Mouse (Mus musculus): ENCODE results near the gene Mtor. TPM values are rescaled to one million over a fixed set of nuclear protein-coding genes. Genes with fewer than 3 reads are reported as not detected.

The Mtor gene
- polyA plus RNA-seq, 1 experiment from 2014 or later, result 15.4 TPM

GRCm38 (mm10) chr4:148408256-148408975, 40.0 kb upstream of the Mtor start:
- WGBS, result 64% methylated on average over 10 of the region's 10 CpGs
- no peak for ATAC-seq (ENCODE audit: low FRiP score, low TSS enrichment)
- no peak for TF ChIP-seq EP300 (optimal IDR thresholded peaks at IDR 0.05)
- no peak for TF ChIP-seq CTCF (IDR thresholded peaks at IDR 0.05; ENCODE audit: low read depth)

GRCm38 (mm10) chr4:148415575-148415974, 32.8 kb upstream of the Mtor start:
- no peak for ATAC-seq (ENCODE audit: low FRiP score, low TSS enrichment)
- no peaks in the 10 kb centered on the region for H3K4me1 ChIP-seq (replicated peaks; ENCODE audit: control insufficient read depth, insufficient read depth)
- H3K27me3 ChIP-seq (ENCODE audit: control insufficient read depth, insufficient read depth, low read length), result no peaks in the 10 kb centered on the region; the same call in 1 of the 2 replicates
- 8% methylated on average over 16 of the region's 16 CpGs for WGBS
- no peak for DNase-seq (ENCODE audit: low spot score)
- no peak overlapping the region for H3K4me2 ChIP-seq (replicated peaks; ENCODE audit: low read depth)
- no peak overlapping the region for H3K27ac ChIP-seq (replicated peaks)
- H3K4me3 ChIP-seq (ENCODE audit: low read depth, low read length), result no peak overlapping the region
- H3K9me3 ChIP-seq (ENCODE audit: control insufficient read depth, low read length), result no peaks in the 10 kb centered on the region
- no peaks in the 10 kb centered on the region for H3K36me3 ChIP-seq (ENCODE audit: control insufficient read depth, insufficient read depth, low read length)
- H3K9ac ChIP-seq (ENCODE audit: low read length), result no peak overlapping the region
- TF ChIP-seq EP300 (optimal IDR thresholded peaks at IDR 0.05) (no peak), CTCF (IDR thresholded peaks at IDR 0.05; ENCODE audit: low read depth) (no peak)

More at GRCm38 (mm10) chr4:148408256-148408975, 40.0 kb upstream of the Mtor start:
- DNase-seq (ENCODE audit: low spot score), result no peak
- Histone ChIP-seq H3K4me1 (replicated peaks; ENCODE audit: control insufficient read depth, insufficient read depth) (no peaks in the 10 kb centered on the region), H3K27ac (replicated peaks) (no peak overlapping the region), H3K36me3 (ENCODE audit: control insufficient read depth, insufficient read depth, low read length) (no peaks in the 10 kb centered on the region), H3K9me3 (ENCODE audit: control insufficient read depth, low read length) (no peaks in the 10 kb centered on the region), H3K4me3 (ENCODE audit: low read depth, low read length) (no peak overlapping the region), H3K27me3 (ENCODE audit: control insufficient read depth, insufficient read depth, low read length) (no peaks in the 10 kb centered on the region), H3K9ac (ENCODE audit: low read length) (no peak overlapping the region), H3K4me2 (replicated peaks; ENCODE audit: low read depth) (no peak overlapping the region)

DNA sequence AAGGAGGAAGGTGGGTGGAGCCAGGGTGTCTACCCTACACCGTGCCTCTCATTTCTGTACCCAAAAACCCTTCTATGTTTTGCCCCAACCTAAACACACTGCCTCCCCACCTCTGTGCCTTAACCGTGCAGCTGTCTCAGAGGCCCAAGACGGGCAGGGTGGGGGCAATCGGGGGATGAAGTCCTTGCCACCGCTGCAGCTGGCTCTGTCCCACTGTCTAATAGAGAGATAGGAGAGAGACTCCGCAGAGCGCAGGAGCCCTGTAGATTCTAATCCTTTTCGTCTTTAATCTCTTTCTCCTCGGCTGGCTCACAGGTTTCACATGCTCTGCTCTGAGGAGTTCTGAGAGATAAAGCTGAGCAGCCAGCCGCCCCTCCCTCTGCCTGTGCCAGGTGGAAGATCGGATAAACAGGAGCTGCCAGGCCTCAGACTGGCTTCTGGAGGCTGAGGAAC, 31.3 kb upstream of the Mtor start:
- Histone ChIP-seq H3K27ac (replicated peaks) (no peak overlapping the region), H3K9me3 (ENCODE audit: control insufficient read depth, low read length) (no peaks in the 10 kb centered on the region), H3K27me3 (ENCODE audit: control insufficient read depth, insufficient read depth, low read length) (no peaks in the 10 kb centered on the region; the same call in 1 of the 2 replicates), H3K9ac (ENCODE audit: low read length) (no peak overlapping the region), H3K4me1 (replicated peaks; ENCODE audit: control insufficient read depth, insufficient read depth) (no peaks in the 10 kb centered on the region), H3K36me3 (ENCODE audit: control insufficient read depth, insufficient read depth, low read length) (no peaks in the 10 kb centered on the region), H3K4me3 (ENCODE audit: low read depth, low read length) (no peak overlapping the region), H3K4me2 (replicated peaks; ENCODE audit: low read depth) (no peak overlapping the region)
- DNase-seq (ENCODE audit: low spot score) (no peak), ATAC-seq (ENCODE audit: low FRiP score, low TSS enrichment) (no peak)
- TF ChIP-seq CTCF (IDR thresholded peaks at IDR 0.05; ENCODE audit: low read depth) (no peak), EP300 (optimal IDR thresholded peaks at IDR 0.05) (no peak)
- WGBS, result 38% methylated on average over 11 of the region's 11 CpGs

DNA sequence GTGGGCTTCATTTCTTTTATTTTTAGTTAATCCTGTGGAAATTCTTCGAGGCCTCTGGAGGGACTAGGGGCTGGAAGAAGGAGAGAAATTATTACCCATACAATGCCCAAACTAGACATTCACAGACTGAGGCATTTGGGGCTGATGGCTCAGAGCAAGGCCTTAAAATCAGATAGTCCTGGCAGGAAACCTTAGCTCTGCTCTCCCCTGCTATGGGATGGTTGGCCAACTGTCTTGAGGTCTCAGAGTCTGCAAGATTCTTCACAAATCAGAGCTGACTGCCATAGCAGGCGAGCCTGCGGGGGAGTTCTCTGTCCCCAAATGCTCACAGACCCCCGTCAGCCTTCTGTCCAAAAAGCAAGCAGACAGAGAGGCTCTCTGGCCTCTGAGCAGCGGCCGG, 30.9 kb upstream of the Mtor start:
- H3K27ac ChIP-seq (replicated peaks), result no peak overlapping the region
- TF ChIP-seq EP300 (optimal IDR thresholded peaks at IDR 0.05) (no peak), CTCF (IDR thresholded peaks at IDR 0.05; ENCODE audit: low read depth) (no peak)
- no peaks in the 10 kb centered on the region for H3K36me3 ChIP-seq (ENCODE audit: control insufficient read depth, insufficient read depth, low read length)
- no peaks in the 10 kb centered on the region; the same call in 1 of the 2 replicates for H3K27me3 ChIP-seq (ENCODE audit: control insufficient read depth, insufficient read depth, low read length)
- DNase-seq (ENCODE audit: low spot score) (no peak), ATAC-seq (ENCODE audit: low FRiP score, low TSS enrichment) (no peak)
- H3K9ac ChIP-seq (ENCODE audit: low read length), result no peak overlapping the region
- no peaks in the 10 kb centered on the region for H3K4me1 ChIP-seq (replicated peaks; ENCODE audit: control insufficient read depth, insufficient read depth)
- WGBS, result 65% methylated on average over 6 of the region's 6 CpGs
- no peaks in the 10 kb centered on the region for H3K9me3 ChIP-seq (ENCODE audit: control insufficient read depth, low read length)
- no peak overlapping the region for H3K4me2 ChIP-seq (replicated peaks; ENCODE audit: low read depth)
- no peak overlapping the region for H3K4me3 ChIP-seq (ENCODE audit: low read depth, low read length)

DNA sequence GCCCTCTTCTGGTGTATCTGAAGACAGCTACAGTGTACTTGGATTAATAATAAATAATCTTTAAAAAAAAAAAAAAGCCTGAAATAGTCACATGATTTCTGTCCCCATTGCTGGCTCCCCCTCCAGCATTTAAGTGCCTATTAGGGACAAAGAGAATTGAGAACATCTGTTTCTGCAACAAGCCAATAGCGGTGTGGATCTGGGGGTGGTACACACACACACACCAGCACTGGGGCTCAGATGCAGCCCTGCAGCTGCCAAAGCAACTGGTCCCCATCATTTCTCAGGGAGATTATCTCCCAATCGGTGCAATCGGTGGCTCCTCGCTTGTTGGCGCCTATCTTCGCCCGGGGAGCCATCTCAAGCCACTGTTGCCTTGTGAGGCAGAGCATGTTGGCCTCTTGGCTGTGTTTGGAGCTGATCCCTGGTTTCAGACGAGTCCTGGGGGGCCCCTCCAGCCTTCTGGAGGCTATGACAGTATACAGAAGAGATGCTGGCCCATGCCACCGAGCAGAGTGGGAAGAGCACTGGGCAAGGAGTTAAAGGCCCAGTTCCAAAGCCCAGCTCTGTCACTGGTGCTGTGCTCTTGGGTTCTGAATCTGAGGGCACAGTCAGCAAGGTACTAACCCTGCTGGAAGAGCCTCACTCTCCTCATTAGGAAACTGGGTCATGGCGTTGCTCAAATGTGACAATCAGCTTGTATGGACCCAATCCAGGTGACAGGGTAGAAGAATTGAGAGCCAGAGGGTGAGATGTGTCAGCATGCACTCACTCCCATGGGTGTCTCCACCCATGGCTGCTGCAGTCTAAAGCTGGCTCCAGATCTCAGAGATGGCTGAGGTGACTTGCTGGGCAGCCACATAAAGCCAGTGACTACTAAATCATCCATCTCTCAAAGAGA, 21.2 kb upstream of the Mtor start:
- no peaks in the 10 kb centered on the region for H3K27me3 ChIP-seq (ENCODE audit: control insufficient read depth, insufficient read depth, low read length)
- H3K4me1 ChIP-seq (replicated peaks; ENCODE audit: control insufficient read depth, insufficient read depth), result no peaks in the 10 kb centered on the region
- WGBS, result 75% methylated on average over 10 of the region's 10 CpGs
- no peak for TF ChIP-seq EP300 (optimal IDR thresholded peaks at IDR 0.05)
- H3K27ac ChIP-seq (replicated peaks), result no peak overlapping the region
- ATAC-seq (ENCODE audit: low FRiP score, low TSS enrichment), result no peak
- no peak for DNase-seq (ENCODE audit: low spot score)
- no peaks in the 10 kb centered on the region for H3K9me3 ChIP-seq (ENCODE audit: control insufficient read depth, low read length)
- H3K36me3 ChIP-seq (ENCODE audit: control insufficient read depth, insufficient read depth, low read length), result 0 out of 2 replicates have a peak, but pooled peaks cover 2% of the 10 kb centered on the region
- H3K4me3 ChIP-seq (ENCODE audit: low read depth, low read length), result no peak overlapping the region
- no peak overlapping the region for H3K9ac ChIP-seq (ENCODE audit: low read length)
- no peak overlapping the region for H3K4me2 ChIP-seq (replicated peaks; ENCODE audit: low read depth)
